Mouse (Mus musculus): ENCODE data around the gene Rpp21. TPM values are rescaled to one million over a fixed set of nuclear protein-coding genes. Genes with fewer than 3 reads are reported as not detected.

Rpp21 gene
- 76.1 and 111 TPM in 2 replicates for polyA plus RNA-seq (2012; rRNA removed)

- no peak for DNase-seq (ENCODE audit: low read depth)
- TF ChIP-seq POLR2A (IDR thresholded peaks at IDR 0.05; ENCODE audit: borderline replicate concordance, extremely low read depth, insufficient read depth, insufficient read length, poor library complexity, severe bottlenecking), result no peak
Measured at GRCm38 (mm10) chr17:36257969-36258368, at the start of gene Rpp21. Rpp21 (minus strand) TSS chr17:36258069.

- TF ChIP-seq CTCF (IDR thresholded peaks at IDR 0.05; ENCODE audit: borderline replicate concordance, extremely low read depth, insufficient read depth, insufficient read length) (no peak), POLR2A (IDR thresholded peaks at IDR 0.05; ENCODE audit: borderline replicate concordance, extremely low read depth, insufficient read depth, insufficient read length, poor library complexity, severe bottlenecking) (no peak)
- no peak for DNase-seq (ENCODE audit: low read depth)
Measured at GRCm38 (mm10) chr17:36286390-36286789, 28.5 kb upstream of the Rpp21 start, which contains the start of gene H2-M10.2. H2-M10.2 (minus strand) TSS chr17:36286490.

GRCm38 (mm10) chr17:36281521-36282245 lies 23.8 kb upstream of the Rpp21 start:
- DNase-seq (ENCODE audit: low read depth), result no peak
- TF ChIP-seq POLR2A (IDR thresholded peaks at IDR 0.05; ENCODE audit: borderline replicate concordance, extremely low read depth, insufficient read depth, insufficient read length, poor library complexity, severe bottlenecking) (no peak), CTCF (IDR thresholded peaks at IDR 0.05; ENCODE audit: borderline replicate concordance, extremely low read depth, insufficient read depth, insufficient read length) (no peak)

- no peak for TF ChIP-seq POLR2A (IDR thresholded peaks at IDR 0.05; ENCODE audit: borderline replicate concordance, extremely low read depth, insufficient read depth, insufficient read length, poor library complexity, severe bottlenecking)
- no peak for TF ChIP-seq CTCF (IDR thresholded peaks at IDR 0.05; ENCODE audit: borderline replicate concordance, extremely low read depth, insufficient read depth, insufficient read length)
- no peak for DNase-seq (ENCODE audit: low read depth)
Measured at GRCm38 (mm10) chr17:36274776-36275175, 16.9 kb upstream of the Rpp21 start.

- TF ChIP-seq POLR2A (IDR thresholded peaks at IDR 0.05; ENCODE audit: borderline replicate concordance, extremely low read depth, insufficient read depth, insufficient read length, poor library complexity, severe bottlenecking) (no peak), CTCF (IDR thresholded peaks at IDR 0.05; ENCODE audit: borderline replicate concordance, extremely low read depth, insufficient read depth, insufficient read length) (no peak)
Measured at GRCm38 (mm10) chr17:36273796-36274195, 15.9 kb upstream of the Rpp21 start.

GRCm38 (mm10) chr17:36272643-36273366 lies 14.9 kb upstream of the Rpp21 start:
- DNase-seq (ENCODE audit: low read depth), result no peak
- TF ChIP-seq POLR2A (IDR thresholded peaks at IDR 0.05; ENCODE audit: borderline replicate concordance, extremely low read depth, insufficient read depth, insufficient read length, poor library complexity, severe bottlenecking), result no peak
- no peak for TF ChIP-seq CTCF (IDR thresholded peaks at IDR 0.05; ENCODE audit: borderline replicate concordance, extremely low read depth, insufficient read depth, insufficient read length)

More at GRCm38 (mm10) chr17:36273796-36274195, 15.9 kb upstream of the Rpp21 start:
- DNase-seq (ENCODE audit: low read depth), result no peak

- DNase-seq (ENCODE audit: low read depth), result peak; percentile 94
- no peak for TF ChIP-seq CTCF (IDR thresholded peaks at IDR 0.05; ENCODE audit: borderline replicate concordance, extremely low read depth, insufficient read depth, insufficient read length)
- TF ChIP-seq POLR2A (IDR thresholded peaks at IDR 0.05; ENCODE audit: borderline replicate concordance, extremely low read depth, insufficient read depth, insufficient read length, poor library complexity, severe bottlenecking), result no peak; the same call in 1 of the 2 replicates
Measured at GRCm38 (mm10) chr17:36271586-36272256, 13.9 kb upstream of the Rpp21 start, which contains the start of gene Trim39. Trim39 (minus strand) TSS chr17:36272247.

- peak; percentile 94 for DNase-seq (ENCODE audit: low read depth)
- TF ChIP-seq POLR2A (IDR thresholded peaks at IDR 0.05; ENCODE audit: borderline replicate concordance, extremely low read depth, insufficient read depth, insufficient read length, poor library complexity, severe bottlenecking) (peak; percentile 97), CTCF (IDR thresholded peaks at IDR 0.05; ENCODE audit: borderline replicate concordance, extremely low read depth, insufficient read depth, insufficient read length) (no peak)
Measured at GRCm38 (mm10) chr17:36270956-36271585, 13.2 kb upstream of the Rpp21 start.

GRCm38 (mm10) chr17:36265834-36266233 lies 8.0 kb upstream of the Rpp21 start:
- DNase-seq (ENCODE audit: low read depth), result no peak
- TF ChIP-seq CTCF (IDR thresholded peaks at IDR 0.05; ENCODE audit: borderline replicate concordance, extremely low read depth, insufficient read depth, insufficient read length) (no peak), POLR2A (IDR thresholded peaks at IDR 0.05; ENCODE audit: borderline replicate concordance, extremely low read depth, insufficient read depth, insufficient read length, poor library complexity, severe bottlenecking) (no peak)

- no peak for DNase-seq (ENCODE audit: low read depth)
- TF ChIP-seq POLR2A (IDR thresholded peaks at IDR 0.05; ENCODE audit: borderline replicate concordance, extremely low read depth, insufficient read depth, insufficient read length, poor library complexity, severe bottlenecking) (no peak), CTCF (IDR thresholded peaks at IDR 0.05; ENCODE audit: borderline replicate concordance, extremely low read depth, insufficient read depth, insufficient read length) (no peak)
Measured at GRCm38 (mm10) chr17:36264273-36264925, 6.5 kb upstream of the Rpp21 start.

Measured in brain, embryonic 14.5 days (tissue).